15 mouse cellular contexts compared by ENCODE assay signal in genomic region chr5:72634791-72635271, GRCm38 (mm10). TPM values are rescaled to one million over a fixed set of nuclear protein-coding genes. Genes with fewer than 3 reads are reported as not detected.
DNase-seq lines count a peak whose midpoint lies in the region; ATAC-seq lines count a peak whose summit lies in the region.
"Had no signal": no experiment of that assay in that cellular context is flagged by ENCODE, and none has a peak within 500 bp of the region (broad histone marks: within the 10 kb centered on the region; RNA-seq: fewer than 3 reads in every experiment).

No protein-coding gene starts in this region.

- no peaks in the 10 kb centered on the region for H3K27me3 ChIP-seq in intestine, embryonic 16.5 days (replicated peaks; ENCODE audit: control insufficient read depth, insufficient read depth, low read length)
- H3K27me3 ChIP-seq: limb, embryonic 15.5 days had no signal

- H3K36me3 ChIP-seq in intestine, embryonic 16.5 days (ENCODE audit: control insufficient read depth, insufficient read depth, low read length) = no peaks in the 10 kb centered on the region
- H3K36me3 ChIP-seq: limb, embryonic 15.5 days had no signal

- no peaks in the 10 kb centered on the region for H3K9me3 ChIP-seq in intestine, embryonic 16.5 days (ENCODE audit: control insufficient read depth, low read length)
- H3K9me3 ChIP-seq: limb, embryonic 15.5 days had no signal

- H3K4me3 ChIP-seq in intestine, embryonic 16.5 days (ENCODE audit: low read length) = no peak overlapping the region
- H3K4me3 ChIP-seq: limb, embryonic 15.5 days had no signal

- no peak overlapping the region for H3K9ac ChIP-seq in intestine, embryonic 16.5 days (ENCODE audit: low read depth, low read length)
- H3K9ac ChIP-seq: limb, embryonic 15.5 days had no signal

- ATAC-seq in common myeloid progenitor, adult 5-6 weeks (replicated peaks; ENCODE audit: low read depth, poor library complexity, severe bottlenecking) = peak; percentile 79
- ATAC-seq in monocyte, adult 5-6 weeks (replicated peaks; ENCODE audit: insufficient number of reproducible peaks, low FRiP score, low TSS enrichment, poor library complexity, severe bottlenecking) = peak; percentile 79; the same call in 1 of the 2 replicates
- ATAC-seq in intestine, embryonic 16.5 days = no peak

- H3K27ac ChIP-seq in intestine, embryonic 16.5 days (ENCODE audit: low read length) = no peak overlapping the region
- H3K27ac ChIP-seq: kidney, postnatal 0 days; limb, embryonic 15.5 days; macrophage had no signal

- DNase-seq in lung, postnatal 25 days (ENCODE audit: low spot score) = peak; percentile 50
- DNase-seq in lung, postnatal 14 days = no peak
- peak; percentile 81 for DNase-seq in thymus, postnatal 25 days
- no peak for DNase-seq in cerebellum, postnatal 14 days
- DNase-seq in yolk sac, embryonic 10.5 days (ENCODE audit: low spot score) = no peak
- DNase-seq: layer of hippocampus, postnatal 36 days had no signal

- H3K4me1 ChIP-seq in intestine, embryonic 16.5 days (ENCODE audit: control insufficient read depth, insufficient read depth, low read length) = no peaks in the 10 kb centered on the region
- H3K4me1 ChIP-seq: limb, embryonic 15.5 days had no signal

- 83% methylated on average over 9 of the region's 9 CpGs for WGBS in intestine, embryonic 16.5 days

- no peak overlapping the region for H3K4me2 ChIP-seq in intestine, embryonic 16.5 days (ENCODE audit: low read depth, low read length)
- H3K4me2 ChIP-seq: limb, embryonic 15.5 days had no signal

RNA-seq across cellular contexts. Expression of gene Cnga1, which starts 9.2 kb away (rescaled TPM):
- total RNA-seq in common myeloid progenitor, adult 5-6 weeks (2017) = not detected in 2 replicates
- 2.2 to 2.7 TPM (median 2.5 TPM) in 3 replicates for total RNA-seq in monocyte, adult 5-6 weeks (2017)
- not detected in 2 replicates for polyA plus RNA-seq in intestine, embryonic 16.5 days (2015; fragmentation: Nextera tagmentation; extraction: Ambion mirVana)
- total RNA-seq: layer of hippocampus, postnatal 36 days had no signal
- polyA plus RNA-seq: cortical plate, adult 2 months; hindbrain, embryonic 11.5 days; limb, embryonic 15.5 days; macrophage had no signal

RNA-seq across cellular contexts. Expression of gene Nipal1, which starts 12.8 kb away (rescaled TPM):
- 0.09 TPM in 1 of 2 replicates, not detected in the other for total RNA-seq in common myeloid progenitor, adult 5-6 weeks (2017)
- total RNA-seq in monocyte, adult 5-6 weeks (2017) = 0.96 to 4.8 TPM (median 1.4 TPM) in 3 replicates
- 34.5 and 37.7 TPM in 2 replicates for polyA plus RNA-seq in intestine, embryonic 16.5 days (2015; fragmentation: Nextera tagmentation; extraction: Ambion mirVana)
- total RNA-seq: heart, adult 18-20 months; layer of hippocampus, postnatal 36 days had no signal
- polyA plus RNA-seq: cortical plate, adult 2 months; macrophage had no signal

RNA-seq across cellular contexts. Expression of gene Gm5868, which starts 47.5 kb away (rescaled TPM):
- total RNA-seq in common myeloid progenitor, adult 5-6 weeks (2017) = not detected in 2 replicates
- total RNA-seq in monocyte, adult 5-6 weeks (2017) = not detected in 3 replicates
- polyA plus RNA-seq in intestine, embryonic 16.5 days (2015; fragmentation: Nextera tagmentation; extraction: Ambion mirVana) = 0.29 and 0.42 TPM in 2 replicates
- total RNA-seq: heart, adult 18-20 months had no signal
- polyA plus RNA-seq: cortical plate, adult 2 months; macrophage had no signal

RNA-seq across cellular contexts. Expression of gene Zar1, which starts 53.8 kb away (rescaled TPM):
- total RNA-seq in common myeloid progenitor, adult 5-6 weeks (2017) = not detected in 2 replicates
- not detected in 3 replicates for total RNA-seq in monocyte, adult 5-6 weeks (2017)
- polyA plus RNA-seq in intestine, embryonic 16.5 days (2015; fragmentation: Nextera tagmentation; extraction: Ambion mirVana) = 0.09 TPM in 1 of 2 replicates, not detected in the other
- total RNA-seq: heart, adult 18-20 months; layer of hippocampus, postnatal 36 days had no signal
- polyA plus RNA-seq: macrophage had no signal

Comparison
In these comparisons a context has a peak if more than half of its experiments do, and no peak if none do; other contexts are left out.
1. DNase-seq: peak in lung, postnatal 25 days (single experiment) and thymus, postnatal 25 days (single experiment); none in lung, postnatal 14 days (single experiment), cerebellum, postnatal 14 days (0 of 2) and yolk sac, embryonic 10.5 days (single experiment).